Mouse (Mus musculus): ENCODE data around the gene Ank2. TPM values are rescaled to one million over a fixed set of nuclear protein-coding genes. Genes with fewer than 3 reads are reported as not detected.
A peak's percentile ranks its signal among the peaks of the same experiment; 100 is the strongest.

The Ank2 gene
- total RNA-seq, 2 experiments from 2014 or later = 313 to 315 TPM

DNA sequence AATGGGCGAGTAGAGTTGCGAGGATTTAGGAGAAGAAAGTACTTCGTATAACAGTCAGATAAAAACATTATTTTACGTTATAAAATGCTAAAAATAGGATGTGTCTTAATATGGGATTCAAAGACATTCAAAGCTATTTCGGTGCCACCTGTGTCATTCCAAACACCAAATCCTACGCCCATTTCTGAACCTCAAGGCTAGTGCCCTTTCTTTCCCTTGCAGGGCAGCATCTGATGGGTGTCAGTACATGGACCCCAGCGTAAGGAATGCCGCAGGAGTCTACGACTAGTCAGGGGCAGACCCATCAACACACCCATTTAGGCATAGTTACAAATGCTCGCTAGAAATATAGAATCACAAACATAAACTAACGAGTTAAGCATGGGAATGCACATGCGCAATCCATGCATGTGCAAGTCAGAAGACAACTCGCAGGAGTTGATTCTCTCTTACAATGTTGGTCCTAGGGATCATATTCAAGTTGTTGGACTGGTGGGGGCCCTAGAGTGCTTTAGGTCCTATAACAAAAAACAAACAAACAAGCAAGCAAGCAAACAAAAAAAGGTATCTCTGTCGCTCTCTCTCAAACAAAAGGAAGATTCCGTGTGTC is 240.6 kb downstream of the Ank2 start:
- no peak for DNase-seq
- intact Hi-C loops (cut with DNase I) = no loop called here

DNA sequence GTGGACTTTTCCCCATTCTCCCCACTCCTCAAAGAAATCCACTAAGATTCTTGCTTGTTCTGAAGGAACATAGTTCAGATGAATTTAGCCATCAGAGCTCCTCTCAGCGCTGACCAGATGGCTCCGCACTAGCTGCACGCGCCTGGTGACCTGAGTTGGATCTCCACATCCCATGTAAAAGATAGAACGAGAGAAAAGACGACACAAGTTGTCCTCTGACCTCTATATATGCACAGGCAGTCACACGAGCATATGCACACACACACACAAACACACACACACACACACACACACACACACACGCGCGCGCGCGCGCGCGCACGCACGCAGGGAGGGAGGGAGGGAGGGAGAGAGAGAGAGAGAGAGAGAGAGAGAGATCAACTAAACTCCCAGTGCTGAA is 241.2 kb downstream of the Ank2 start:
- intact Hi-C loops (cut with DNase I) = no loop called here
- peak; percentile 8 to 34 for DNase-seq

DNA sequence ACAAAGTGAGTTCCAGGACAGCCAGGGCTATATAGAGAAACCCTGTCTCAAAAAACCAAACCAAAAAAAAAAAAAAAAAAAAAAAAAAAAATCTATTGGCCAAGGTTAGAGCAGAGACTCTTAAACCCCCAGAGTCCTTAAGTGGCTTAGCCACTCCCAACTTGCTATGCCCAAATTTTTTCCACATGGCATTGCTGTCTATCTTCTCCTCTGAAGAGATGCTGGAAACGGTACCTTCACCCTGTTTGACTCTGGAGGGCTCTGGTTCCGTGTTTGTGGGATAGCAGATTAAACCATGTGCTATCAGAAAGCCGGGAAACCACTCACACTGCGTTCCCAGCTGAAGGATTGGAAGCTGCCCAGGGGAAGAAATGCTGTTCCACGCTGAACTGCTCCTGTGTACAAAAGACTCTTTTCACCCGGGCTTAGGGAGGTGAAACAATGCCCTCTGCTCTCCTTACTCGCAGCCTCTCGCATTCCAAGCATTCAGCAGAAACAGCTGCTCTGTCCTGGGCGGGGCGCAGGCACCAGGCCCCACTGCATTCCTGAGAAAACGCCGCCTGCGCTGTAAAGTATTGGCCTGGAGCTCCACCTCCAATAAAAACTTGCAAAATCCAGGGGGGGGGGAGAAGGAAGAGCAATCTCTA is 241.7 kb downstream of the Ank2 start:
- peak; percentile 47 to 64 for DNase-seq
- intact Hi-C loops (cut with DNase I) = no loop called here

DNA sequence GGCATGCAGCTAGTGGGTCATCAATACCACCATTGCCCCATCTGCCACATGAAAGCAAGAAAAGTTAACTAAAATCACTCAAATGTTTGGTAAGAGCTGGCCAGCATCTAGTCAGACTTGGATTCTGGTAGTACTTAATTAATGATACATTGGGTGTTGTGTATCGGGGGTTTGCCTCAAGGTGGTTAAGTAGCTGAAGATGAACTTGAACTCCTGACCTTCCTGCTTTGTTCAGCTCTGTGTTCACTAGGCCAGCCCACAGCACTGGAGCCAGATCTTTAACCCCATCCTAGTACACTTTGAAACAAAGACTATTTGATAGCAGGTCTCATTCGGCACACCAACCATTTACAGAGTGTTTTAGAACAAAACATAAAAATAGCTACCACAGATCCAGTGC is 242.5 kb downstream of the Ank2 start:
- DNase-seq = no peak
- intact Hi-C loops (cut with DNase I) = no loop called here

DNA sequence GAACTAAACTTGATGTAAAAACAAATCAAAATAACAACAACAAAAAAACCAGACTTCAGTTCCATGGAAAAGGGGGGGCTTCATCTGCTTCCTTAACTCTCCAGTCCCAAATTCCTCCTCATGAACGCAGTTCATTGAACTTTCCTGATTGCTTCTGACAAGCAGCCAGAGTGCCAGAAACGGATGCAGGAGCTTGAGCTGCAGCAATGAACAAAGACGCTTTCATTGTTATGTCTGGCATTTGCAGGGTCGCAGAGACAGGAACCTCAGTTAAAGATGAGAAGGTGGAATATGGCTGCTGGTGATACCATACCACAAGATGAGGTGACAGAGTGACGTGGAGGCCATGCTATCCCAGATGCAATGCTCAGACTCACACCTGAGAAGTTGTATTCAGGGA is 248.2 kb downstream of the Ank2 start:
- no peak for DNase-seq
- intact Hi-C loops (cut with DNase I) = no loop called here

DNA sequence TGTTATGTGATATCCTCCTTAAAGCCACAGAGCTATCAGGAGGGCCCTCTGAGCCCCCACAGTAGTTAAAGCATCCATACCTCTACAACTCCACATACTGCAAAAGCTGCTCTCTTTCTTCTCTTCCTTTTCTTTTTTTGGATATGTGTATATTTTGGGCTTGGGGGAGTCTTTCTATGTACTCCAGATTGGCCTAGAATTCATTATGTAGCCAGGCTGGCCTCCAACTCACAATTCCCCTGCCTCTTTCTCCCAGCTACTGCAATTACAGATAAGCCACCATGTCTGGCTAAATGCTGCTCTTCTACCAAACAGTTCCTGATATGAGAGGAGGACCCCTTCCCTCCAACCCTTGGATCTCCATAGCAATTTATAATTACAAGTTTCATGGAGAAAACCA is 250.5 kb downstream of the Ank2 start:
- intact Hi-C loops (cut with DNase I) = no loop called here
- no peak for DNase-seq

DNA sequence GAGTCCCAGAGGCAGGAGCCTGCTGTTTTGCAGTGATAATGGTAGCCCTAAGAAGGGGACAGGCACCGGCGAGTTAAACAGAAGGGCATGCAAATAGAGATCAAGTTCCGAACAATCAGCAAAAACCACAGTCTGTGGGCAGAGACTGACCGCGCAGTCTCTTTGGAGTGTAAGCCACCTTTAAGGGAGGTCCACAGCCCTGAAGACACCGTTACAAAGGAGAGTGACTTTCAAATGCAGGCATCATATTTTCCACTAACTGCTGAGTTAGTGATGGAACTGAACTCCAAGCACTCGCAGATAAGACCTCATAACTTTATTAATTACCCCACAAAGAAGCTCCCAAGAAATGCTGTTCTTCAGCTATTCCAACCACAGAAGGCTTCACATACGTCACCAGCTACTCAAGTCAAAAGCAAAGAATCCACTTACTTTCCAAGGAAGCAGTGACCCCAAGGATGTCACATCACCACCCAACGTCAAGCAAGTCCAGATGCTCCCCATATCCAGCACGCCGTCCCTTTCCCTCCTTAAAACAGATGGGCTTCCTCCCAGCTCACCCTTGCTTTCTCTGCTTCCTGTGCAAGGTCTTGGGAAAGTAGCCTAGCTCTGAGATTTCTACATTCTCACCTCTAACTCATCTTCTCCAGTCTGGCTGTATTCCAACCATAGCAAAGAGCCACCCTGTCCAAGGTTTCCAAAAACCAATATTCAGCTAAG is 252.0 kb downstream of the Ank2 start:
- intact Hi-C loops (cut with DNase I) = no loop called here
- no peak for DNase-seq

DNA sequence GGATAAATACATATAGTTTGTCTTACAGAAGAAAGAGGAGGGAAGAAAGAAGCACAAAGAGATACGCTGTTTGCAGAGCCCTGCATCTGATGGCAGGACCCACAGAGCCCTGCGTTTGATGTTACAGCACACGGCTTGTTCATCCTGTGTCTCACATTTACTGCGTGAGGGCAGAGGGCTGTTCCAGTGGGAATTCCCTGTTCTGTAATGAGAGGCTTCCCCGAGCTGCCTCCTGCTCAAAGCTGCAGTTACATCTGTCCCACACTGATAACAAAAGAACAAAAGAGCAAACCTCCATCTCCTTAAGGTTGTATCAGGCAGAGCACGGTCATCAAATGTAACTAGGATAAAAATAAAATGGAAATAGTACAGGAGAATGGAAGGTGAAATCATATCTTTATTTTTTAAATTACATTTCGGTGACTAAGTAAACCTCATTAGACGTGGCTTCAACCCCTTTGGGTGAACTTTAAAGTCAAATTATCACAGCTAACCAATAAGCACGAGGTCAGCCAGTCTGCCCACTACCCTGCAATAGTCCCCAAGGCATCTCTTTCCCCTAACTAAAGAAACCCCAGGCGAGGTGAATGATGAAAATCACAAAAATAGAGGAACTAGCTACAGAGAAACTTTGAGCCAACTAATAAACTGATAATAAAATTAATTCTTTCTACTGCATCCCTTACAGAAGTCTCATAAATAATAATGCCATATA is 255.1 kb downstream of the Ank2 start:
- intact Hi-C loops (cut with DNase I) = no loop called here
- no peak for DNase-seq

DNA sequence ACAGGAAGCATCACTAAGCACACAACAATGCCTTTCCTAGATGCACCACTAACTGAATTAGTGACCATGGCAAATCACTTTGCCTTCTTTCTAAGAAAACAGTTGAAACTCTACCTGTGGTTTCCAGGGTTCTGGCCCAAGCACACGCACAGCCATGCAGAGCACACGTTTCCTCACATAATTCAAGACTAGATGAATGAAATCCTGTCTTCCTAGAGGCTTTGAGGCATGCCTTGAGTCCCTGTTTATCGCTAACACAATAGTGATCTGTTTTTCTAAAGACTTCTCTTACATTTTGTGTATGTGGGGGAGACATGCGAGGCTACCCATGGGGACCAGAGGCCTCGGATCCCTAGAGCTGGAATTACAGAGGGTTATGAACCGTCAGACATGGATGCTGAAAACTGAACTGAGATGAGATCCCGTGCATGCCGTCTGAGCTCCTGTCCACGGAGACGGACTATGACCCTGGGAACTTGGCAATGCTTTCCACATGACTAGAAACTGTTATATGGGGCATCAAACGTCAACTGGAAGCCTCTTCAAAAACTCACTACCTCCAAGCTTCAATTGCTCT is 256.8 kb downstream of the Ank2 start:
- intact Hi-C loops (cut with DNase I) = no loop called here
- no peak for DNase-seq

DNA sequence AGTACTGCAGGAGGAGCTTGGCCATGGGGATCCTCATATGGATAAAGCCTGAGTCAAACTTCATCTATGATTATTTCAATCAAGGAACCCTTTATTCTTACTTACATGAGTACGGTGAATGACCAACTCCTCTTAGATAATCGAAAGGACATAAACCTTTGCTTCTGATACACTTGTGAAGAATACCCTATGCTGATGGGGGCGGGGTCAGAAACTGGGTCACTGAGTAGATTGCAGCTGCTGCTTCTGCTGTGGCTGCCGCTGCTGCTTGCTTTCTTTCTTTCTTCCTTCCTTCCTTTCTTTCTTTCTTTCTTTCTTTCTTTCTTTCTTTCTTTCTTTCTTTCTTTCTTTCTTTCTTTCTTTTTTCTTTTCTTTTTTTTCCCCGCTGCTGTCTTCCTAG is 263.9 kb downstream of the Ank2 start:
- DNase-seq = no peak
- intact Hi-C loops (cut with DNase I) = no loop called here

DNA sequence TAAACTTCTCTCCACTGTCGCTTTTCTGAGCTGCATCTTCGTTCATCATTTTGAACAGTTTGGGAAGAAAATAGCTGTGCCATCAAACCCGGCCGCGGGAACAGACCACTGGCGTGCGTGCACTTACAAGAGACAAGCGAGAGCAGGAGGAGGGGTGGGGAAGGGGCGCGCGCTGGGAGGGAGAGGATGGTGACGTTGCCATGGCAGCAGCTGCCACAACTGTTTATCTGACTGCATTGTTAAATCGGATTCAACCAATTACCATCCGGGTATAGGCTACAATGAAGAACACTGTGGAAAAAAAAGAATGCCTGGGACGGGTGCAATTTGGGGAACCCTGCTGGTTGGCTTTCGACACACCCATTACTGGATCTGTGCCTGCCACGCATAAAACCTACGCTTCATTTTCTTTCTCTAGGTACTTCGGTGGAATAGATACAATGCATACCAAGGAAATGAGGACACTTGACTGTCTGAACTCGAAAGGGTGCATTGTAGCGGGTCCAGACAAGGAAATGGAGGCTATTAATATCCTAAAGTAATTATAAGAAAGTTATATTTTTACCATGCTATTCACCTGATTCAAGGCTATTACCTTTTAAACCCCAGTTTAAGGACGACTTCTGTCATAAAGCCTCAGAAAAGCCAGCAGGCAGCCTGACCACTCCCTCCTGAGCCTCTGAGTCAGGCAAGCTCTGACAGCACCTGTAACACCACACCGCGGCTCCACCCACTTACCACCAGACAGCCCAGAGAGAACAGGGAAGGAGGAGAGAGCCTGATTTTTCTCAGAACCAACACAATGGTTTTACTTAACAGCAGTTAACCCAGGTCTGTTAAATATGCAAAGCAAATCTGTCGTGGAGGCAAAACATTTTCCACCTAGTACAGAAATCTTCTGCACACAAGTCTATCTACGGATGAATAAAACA is 273.1 kb downstream of the Ank2 start:
- no peak for DNase-seq
- intact Hi-C loops (cut with DNase I) = no loop called here

DNA sequence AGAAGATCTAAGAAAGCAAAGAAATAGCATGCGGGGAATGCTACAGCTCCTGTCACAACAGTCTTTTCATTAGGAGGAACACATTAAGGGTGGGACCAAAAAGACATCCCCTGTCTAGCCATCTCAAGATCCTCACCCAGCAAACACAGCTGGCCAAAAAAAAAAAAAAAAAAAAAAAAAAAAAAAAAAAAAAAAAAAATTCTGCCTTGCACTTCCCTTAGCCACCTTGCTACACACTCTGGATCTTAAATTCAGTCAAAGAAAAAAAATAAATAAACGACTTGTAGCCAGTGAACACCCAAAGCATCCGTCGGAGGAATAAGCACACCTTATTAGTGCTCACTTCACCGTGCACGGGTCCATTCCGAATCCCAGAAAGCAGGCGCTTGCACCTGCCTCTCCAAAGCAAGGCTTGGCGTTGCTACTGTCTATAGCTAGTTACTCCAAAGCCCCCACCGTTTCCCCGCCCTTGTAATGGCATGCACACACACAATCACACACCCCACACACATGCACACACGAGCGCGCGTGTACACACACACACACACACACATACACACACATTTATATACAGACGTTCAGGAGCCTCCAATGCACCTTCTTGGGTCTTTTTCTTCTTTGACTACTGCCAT is 273.9 kb downstream of the Ank2 start:
- intact Hi-C loops (cut with DNase I) = no loop called here
- no peak for DNase-seq

DNA sequence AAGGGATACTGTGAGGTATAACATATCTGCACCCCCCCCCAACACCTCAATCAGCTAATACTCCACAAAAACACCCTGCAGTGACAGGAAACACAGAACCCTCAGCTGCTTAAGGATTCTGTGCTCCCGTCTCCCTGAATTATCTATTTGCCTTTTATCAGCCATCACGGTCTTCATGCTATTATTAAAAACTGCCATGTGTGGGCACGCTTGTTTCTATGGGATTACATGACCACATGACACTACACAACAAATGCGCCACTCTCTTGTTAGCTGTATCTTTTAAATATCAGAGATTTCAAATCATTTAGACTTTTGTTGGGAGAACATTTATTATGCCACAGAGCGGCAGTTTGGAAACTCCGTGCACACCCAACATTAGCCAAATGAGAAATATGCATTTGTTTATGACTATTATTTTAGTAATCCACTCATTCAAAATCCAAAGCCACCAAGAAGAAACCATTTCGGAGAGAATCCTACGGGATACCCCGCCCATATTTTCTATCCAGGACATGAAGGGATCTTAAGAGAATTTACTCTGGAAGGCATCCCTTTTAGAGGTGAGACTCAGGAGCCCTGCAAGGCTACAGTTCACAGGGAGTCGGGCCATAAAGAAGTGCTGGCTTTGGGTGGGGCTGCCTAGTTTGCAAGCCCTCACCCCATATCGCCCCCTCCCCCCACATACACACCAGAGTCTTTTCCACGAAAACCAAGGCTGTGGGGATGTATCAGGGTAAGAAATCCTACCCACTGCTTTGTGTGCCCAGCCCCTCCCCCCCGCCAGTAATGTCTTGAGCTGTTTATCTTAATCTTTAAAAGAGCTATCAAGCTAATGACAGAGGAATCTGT is 274.6 kb downstream of the Ank2 start:
- intact Hi-C loops (cut with DNase I) = no loop called here
- no peak for DNase-seq

DNA sequence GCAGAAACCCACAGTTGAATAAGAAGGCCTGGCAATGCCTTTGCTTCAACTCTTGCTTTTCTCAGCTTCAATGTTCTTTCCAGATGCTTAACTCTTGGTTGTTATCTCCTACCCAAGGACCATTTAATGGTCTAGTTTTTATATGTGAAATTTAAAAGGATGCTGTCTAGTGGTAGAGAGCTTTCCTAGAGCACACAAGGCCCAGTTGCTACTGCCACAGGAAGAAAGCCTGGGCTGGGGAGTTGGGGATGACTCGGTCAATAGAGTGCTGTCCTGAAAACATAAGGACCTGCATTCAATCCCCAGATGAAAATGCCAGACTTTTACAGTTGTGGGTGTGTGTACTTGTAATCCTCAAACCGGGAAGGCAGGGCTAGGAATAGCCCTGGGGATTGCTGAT is 277.1 kb downstream of the Ank2 start:
- intact Hi-C loops (cut with DNase I) = no loop called here
- DNase-seq = no peak

DNA sequence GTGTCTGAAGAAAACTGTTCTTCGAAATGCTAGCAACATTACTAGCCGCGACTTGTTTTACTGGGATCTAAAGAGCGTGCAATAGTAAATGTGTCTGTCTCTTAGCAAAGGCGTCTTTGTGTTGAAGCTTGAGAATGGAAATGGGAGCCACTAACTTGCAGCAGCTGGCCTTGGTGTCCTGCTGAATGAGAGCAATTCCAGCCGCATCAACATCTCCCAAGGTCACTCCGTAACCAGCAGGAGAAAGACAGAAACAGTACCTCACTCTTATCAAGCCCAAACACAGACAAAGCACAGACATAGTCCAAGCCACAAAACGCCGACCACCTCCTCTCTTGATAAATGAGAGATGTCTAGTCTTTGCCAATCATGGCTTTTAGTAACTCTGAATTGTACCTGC is 278.3 kb downstream of the Ank2 start:
- no peak for DNase-seq
- intact Hi-C loops (cut with DNase I) = no loop called here

DNA sequence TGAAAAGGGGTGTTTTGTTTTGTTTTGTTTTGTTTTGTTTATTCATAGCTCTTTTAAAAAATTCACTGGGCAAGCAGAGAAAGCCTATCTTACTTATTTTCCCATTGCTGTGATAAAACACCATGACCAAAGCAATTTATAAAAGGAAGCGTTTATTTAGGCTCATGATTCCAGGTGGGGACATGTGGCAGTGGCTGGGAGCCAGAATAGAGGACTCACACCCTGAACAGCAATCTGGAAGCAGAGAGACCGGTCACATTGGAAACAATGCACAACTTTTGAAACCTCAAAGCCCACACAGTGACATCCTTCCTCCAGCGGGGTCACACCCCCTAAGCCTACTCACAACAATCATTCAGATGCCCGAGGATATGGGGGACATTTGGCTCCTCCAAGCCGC is 285.6 kb downstream of the Ank2 start:
- intact Hi-C loops (cut with DNase I) = no loop called here
- no peak for DNase-seq

DNA sequence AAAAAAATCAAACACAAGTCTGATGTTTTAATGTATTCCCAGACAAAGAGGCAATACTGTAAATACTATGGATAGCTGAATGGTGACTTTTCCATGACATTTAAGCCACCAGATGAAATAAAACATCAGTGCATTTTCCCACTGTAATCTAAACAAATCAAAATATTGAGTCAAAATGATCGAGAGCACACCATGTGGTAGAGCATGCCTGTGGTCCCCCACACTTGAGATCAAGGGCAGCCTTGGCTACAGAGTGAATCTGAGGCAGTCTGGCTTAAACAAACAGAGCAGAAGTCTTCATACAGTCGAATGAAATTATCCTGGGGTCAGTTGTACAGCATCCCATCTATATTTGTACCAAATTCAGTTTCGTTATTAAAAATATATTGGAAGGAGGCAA is 288.0 kb downstream of the Ank2 start:
- intact Hi-C loops (cut with DNase I) = no loop called here
- no peak for DNase-seq

DNA sequence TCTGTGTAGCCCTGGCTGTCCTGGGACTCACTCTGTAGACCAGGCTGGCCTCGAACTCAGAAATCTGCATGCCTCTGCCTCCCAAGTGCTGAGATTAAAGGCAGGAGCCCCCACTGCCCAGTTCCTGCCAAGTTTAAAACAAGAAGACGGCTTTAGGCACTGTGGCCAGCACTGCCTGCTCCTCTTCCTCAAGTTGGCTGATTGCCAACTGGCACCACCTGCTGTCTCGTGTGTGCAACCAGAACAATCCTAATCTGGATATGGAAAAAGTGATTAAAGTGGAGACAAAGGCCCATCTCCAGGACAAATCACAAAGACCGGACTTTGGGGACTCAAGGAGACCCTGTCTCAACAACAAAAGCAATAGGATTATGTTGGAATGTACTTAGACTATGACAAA is 288.6 kb downstream of the Ank2 start:
- DNase-seq = no peak
- intact Hi-C loops (cut with DNase I) = no loop called here

DNA sequence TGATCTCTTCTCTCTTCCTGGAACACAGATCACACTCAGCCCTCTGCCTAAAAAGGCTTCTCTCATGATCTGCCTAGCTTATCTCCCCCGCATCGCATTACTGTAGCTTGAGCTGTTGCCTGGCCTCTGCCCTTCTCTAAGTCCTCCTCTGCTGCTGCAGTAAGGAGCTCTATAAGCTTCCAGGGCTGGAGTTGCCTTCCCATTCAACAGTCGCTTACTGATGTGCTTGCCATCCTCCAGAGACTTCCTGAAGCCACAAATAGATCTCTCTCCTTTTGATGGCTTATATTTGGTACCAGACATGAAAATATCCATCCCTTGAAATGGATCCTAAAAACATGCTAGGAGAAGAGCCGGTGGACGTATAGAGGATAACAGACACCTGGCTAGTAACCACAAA is 290.3 kb downstream of the Ank2 start:
- DNase-seq = no peak
- intact Hi-C loops (cut with DNase I) = no loop called here

Data from heart, postnatal 14 days (tissue).